ENCODE assay signal across 18 mouse cellular contexts in genomic region chr2:165895687-165896086, GRCm38 (mm10). TPM values are rescaled to one million over a fixed set of nuclear protein-coding genes. Genes with fewer than 3 reads are reported as not detected.
DNase-seq lines count a peak whose midpoint lies in the region; ATAC-seq and TF ChIP-seq lines count a peak whose summit lies in the region.
"Had no signal": no experiment of that assay in that cellular context is flagged by ENCODE, and none has a peak within 500 bp of the region (broad histone marks: within the 10 kb centered on the region; RNA-seq: fewer than 3 reads in every experiment).

No protein-coding gene starts in this region.

- H3K4me3 ChIP-seq in hindbrain, embryonic 10.5 days: no peak overlapping the region
- H3K4me3 ChIP-seq in hindbrain, embryonic 14.5 days (replicated peaks; ENCODE audit: low read length): no peak overlapping the region
- H3K4me3 ChIP-seq in ES-E14 (ENCODE audit: insufficient read depth in 1 of 2, low read depth in 1 of 2, low read length in 2 of 2, poor library complexity in 1 of 2, severe bottlenecking in 1 of 2): peak overlapping the region in 1 of 2 experiments; percentile 36; a peak in 1 of 4 replicates
- H3K4me3 ChIP-seq in liver, embryonic 12.5 days: no peak overlapping the region
- H3K4me3 ChIP-seq: gastrocnemius, adult 2 months; heart, adult 2 months; neural tube, embryonic 12.5 days had no signal

- peak; percentile 57 for DNase-seq in cerebellum, adult 9-11 months
- no peak for DNase-seq in cerebellum, adult 9-10 months
- no peak for DNase-seq in hindbrain, embryonic 10.5 days (ENCODE audit: low spot score)
- DNase-seq in hindbrain, embryonic 14.5 days (ENCODE audit: low spot score): no peak
- DNase-seq in ES-E14 (ENCODE audit: low read depth, low spot score): no peak
- no peak for DNase-seq in kidney, adult 11 months
- no peak for DNase-seq in layer of hippocampus, postnatal 10 days (ENCODE audit: low spot score in 2 of 2)
- DNase-seq: adrenal gland, postnatal 10 days; cerebellum, adult 8-10 months; gastrocnemius, adult 2 months; heart, adult 2 months; kidney, postnatal 14 days; right cerebral cortex, postnatal 14 days; thymus, postnatal 14 days had no signal

- no peak overlapping the region for H3K4me2 ChIP-seq in hindbrain, embryonic 14.5 days (replicated peaks)
- peak overlapping the region; percentile 67; the same call in 1 of the 2 replicates for H3K4me2 ChIP-seq in liver, embryonic 12.5 days
- H3K4me2 ChIP-seq: neural tube, embryonic 12.5 days had no signal

- H3K9me3 ChIP-seq in hindbrain, embryonic 10.5 days: no peaks in the 10 kb centered on the region
- no peaks in the 10 kb centered on the region for H3K9me3 ChIP-seq in hindbrain, embryonic 14.5 days (ENCODE audit: control insufficient read depth, low read length)
- no peaks in the 10 kb centered on the region for H3K9me3 ChIP-seq in ES-E14 (ENCODE audit: control insufficient read depth, insufficient read depth, low read depth, low read length)
- H3K9me3 ChIP-seq in liver, embryonic 12.5 days (replicated peaks): no peaks in the 10 kb centered on the region
- H3K9me3 ChIP-seq: neural tube, embryonic 12.5 days had no signal

- 86% methylated on average over 4 of the region's 4 CpGs for WGBS in hindbrain, embryonic 10.5 days
- 87% methylated on average over 4 of the region's 4 CpGs for WGBS in hindbrain, embryonic 14.5 days
- 76% methylated on average over 4 of the region's 4 CpGs for WGBS in liver, embryonic 12.5 days (ENCODE audit: insufficient replicate concordance)

- peaks cover 68% of the 10 kb centered on the region for H3K4me1 ChIP-seq in hindbrain, embryonic 10.5 days (replicated peaks)
- peaks cover 9% of the 10 kb centered on the region for H3K4me1 ChIP-seq in hindbrain, embryonic 14.5 days (replicated peaks; ENCODE audit: control insufficient read depth, insufficient read depth, low read length)
- H3K4me1 ChIP-seq in ES-E14 (ENCODE audit: control insufficient read depth in 2 of 2, insufficient read depth in 2 of 2, low read length in 2 of 2, poor library complexity in 1 of 2): peaks cover 4 to 16% of the 10 kb centered on the region in 2 experiments; a peak in 3 of 4 replicates
- H3K4me1 ChIP-seq in liver, embryonic 12.5 days: peaks cover 84% of the 10 kb centered on the region

- ATAC-seq in hindbrain, embryonic 14.5 days (ENCODE audit: low FRiP score): no peak
- no peak for ATAC-seq in liver, embryonic 12.5 days
- ATAC-seq: inflammation-experienced regulatory T-cells, adult 6 months had no signal

- in situ Hi-C loops in ES-E14 (cut with MboI; ENCODE audit: low sequenced_read_pairs in 2 of 2, unreplicated experiment in 2 of 2): loop anchor here in 1 of 2 experiments (5.0 kb wide), 1 partner anchor 63 kb away; no protein-coding TSS in a partner anchor

- no peaks in the 10 kb centered on the region for H3K36me3 ChIP-seq in hindbrain, embryonic 10.5 days
- H3K36me3 ChIP-seq in hindbrain, embryonic 14.5 days (replicated peaks; ENCODE audit: control insufficient read depth, insufficient read depth): no peaks in the 10 kb centered on the region
- H3K36me3 ChIP-seq in ES-E14 (ENCODE audit: control insufficient read depth, insufficient read depth, low read length, poor library complexity, severe bottlenecking): no peaks in the 10 kb centered on the region
- no peaks in the 10 kb centered on the region for H3K36me3 ChIP-seq in liver, embryonic 12.5 days
- H3K36me3 ChIP-seq: neural tube, embryonic 12.5 days had no signal

- no peaks in the 10 kb centered on the region for H3K27me3 ChIP-seq in hindbrain, embryonic 10.5 days (ENCODE audit: insufficient read depth, poor library complexity, severe bottlenecking)
- H3K27me3 ChIP-seq in hindbrain, embryonic 14.5 days (ENCODE audit: control insufficient read depth, insufficient read depth, low read length): no peaks in the 10 kb centered on the region
- no peaks in the 10 kb centered on the region for H3K27me3 ChIP-seq in liver, embryonic 12.5 days (replicated peaks)
- H3K27me3 ChIP-seq: CH12.LX; neural tube, embryonic 12.5 days had no signal

- H3K27ac ChIP-seq in hindbrain, embryonic 10.5 days: peak overlapping the region; percentile 72
- no peak overlapping the region for H3K27ac ChIP-seq in hindbrain, embryonic 14.5 days
- no peak overlapping the region; the same call in 1 of the 2 replicates for H3K27ac ChIP-seq in ES-E14 (ENCODE audit: insufficient read depth, low read depth, low read length, poor library complexity, severe bottlenecking)
- H3K27ac ChIP-seq in liver, embryonic 12.5 days: peak overlapping the region; percentile 57; the same call in 1 of the 2 replicates
- H3K27ac ChIP-seq: gastrocnemius, adult 2 months; heart, adult 2 months; neural tube, embryonic 12.5 days had no signal

- H3K9ac ChIP-seq in hindbrain, embryonic 14.5 days: no peak overlapping the region
- H3K9ac ChIP-seq in ES-E14 (ENCODE audit: insufficient read depth, low read depth, low read length, poor library complexity, severe bottlenecking): peak overlapping the region; percentile 23; the same call in 1 of the 2 replicates
- H3K9ac ChIP-seq in liver, embryonic 12.5 days: no peak overlapping the region; the same call in 1 of the 2 replicates
- H3K9ac ChIP-seq: neural tube, embryonic 12.5 days had no signal

TF ChIP-seq in ES-E14, 5 proteins besides CTCF, POLR2A, EP300 and RAD21:
- TF ChIP-seq CHD2 (IDR thresholded peaks at IDR 0.05; ENCODE audit: low read depth, low read length) (no peak), ZC3H11A (IDR thresholded peaks at IDR 0.05; ENCODE audit: borderline replicate concordance, low read depth, low read length) (no peak), HCFC1 (IDR thresholded peaks at IDR 0.05; ENCODE audit: borderline replicate concordance, insufficient read depth, low read length) (no peak), ZNF384 (IDR thresholded peaks at IDR 0.05; ENCODE audit: low read depth, low read length) (no peak), MAFK (IDR thresholded peaks at IDR 0.05; ENCODE audit: insufficient read depth, low read depth, low read length) (no peak)
TF ChIP-seq in ES-E14: peak in this region for 0.

RNA-seq across cellular contexts. Expression of gene Zmynd8, which starts 3.1 kb away (rescaled TPM):
- 60.0 and 65.2 TPM in 2 replicates for polyA plus RNA-seq in hindbrain, embryonic 10.5 days (2016; fragmentation: Nextera tagmentation; extraction: Ambion mirVana)
- 55.4 and 63.4 TPM in 2 replicates for polyA plus RNA-seq in hindbrain, embryonic 14.5 days (2014; fragmentation: Nextera tagmentation; extraction: Ambion mirVana)
- total RNA-seq in ES-E14 (2012; rRNA removed): 49.7 and 60.5 TPM in 2 replicates
- 35.7 and 38.5 TPM in 2 replicates for polyA plus RNA-seq in liver, embryonic 12.5 days (2016; fragmentation: Nextera tagmentation; extraction: Ambion mirVana)
- 100 to 1,000 TPM; 112 to 116 TPM for total RNA-seq in layer of hippocampus, postnatal 10 days (2021)

Comparison
In these comparisons a context has a peak if more than half of its experiments do, and no peak if none do; other contexts are left out.
1. H3K27ac ChIP-seq: peak in hindbrain, embryonic 10.5 days (single experiment) and liver, embryonic 12.5 days (single experiment); none in hindbrain, embryonic 14.5 days (single experiment) and ES-E14 (single experiment).